Mouse (Mus musculus) limb, embryonic 12.5 days (tissue): ENCODE results near the gene Urb2. TPM values are rescaled to one million over a fixed set of nuclear protein-coding genes. Genes with fewer than 3 reads are reported as not detected.
A peak's percentile ranks its signal among the peaks of the same experiment; 100 is the strongest.

Source experiments
- ATAC-seq: fragments of 200-750 bp; cut with Nextera tagmentation; 2 replicates; pipeline ENCODE4 v1.8.0; 2017; ENCODE audit warnings: low read depth, moderate TSS enrichment; ENCODE audit not compliant: insufficient number of reproducible peaks, insufficient read depth, low FRiP score, low TSS enrichment
- H3K27ac ChIP-seq: fragments of 300-500 bp; sonication (generic); 2 replicates; pipeline ENCODE4 v1.5.1; 2016; ENCODE audit warnings: mild to moderate bottlenecking, moderate library complexity
- H3K27me3 ChIP-seq: fragments of 300-500 bp; sonication (generic); 2 replicates; pipeline ENCODE4 v1.6.1; 2016; ENCODE audit warnings: mild to moderate bottlenecking, moderate library complexity
- H3K36me3 ChIP-seq: fragments of 300-500 bp; sonication (generic); 2 replicates; pipeline ENCODE4 v1.6.1; 2016; ENCODE audit warnings: mild to moderate bottlenecking, moderate library complexity
- H3K4me1 ChIP-seq: fragments of 300-500 bp; sonication (generic); replicated peaks from 2 replicates; pipeline ENCODE4 v1.6.1; 2016
- H3K4me2 ChIP-seq: fragments of 300-500 bp; sonication (generic); 2 replicates; pipeline ENCODE4 v1.6.1; 2016; ENCODE audit warnings: mild to moderate bottlenecking, moderate library complexity
- H3K4me3 ChIP-seq: fragments of 300-500 bp; sonication (generic); replicated peaks from 2 replicates; pipeline ENCODE4 v1.5.1; 2016; ENCODE audit warnings: mild to moderate bottlenecking
- H3K9ac ChIP-seq: fragments of 300-500 bp; sonication (generic); replicated peaks from 2 replicates; pipeline ENCODE4 v1.6.1; 2016; ENCODE audit warnings: mild to moderate bottlenecking, moderate library complexity
- H3K9me3 ChIP-seq: fragments of 300-500 bp; sonication (generic); 2 replicates; pipeline ENCODE4 v1.6.1; 2016; ENCODE audit warnings: mild to moderate bottlenecking, moderate library complexity
- WGBS: fragments of 180-500 bp; shearing (Covaris S2); methylation state at CpG from one replicate; pipeline ENCODE4 v1.1.7; 2016; 5-methylcytosine and 5-hydroxymethylcytosine counted together
- microRNA counts: library from miRNA; unstranded; fragments of <30 nt; microRNA quantifications from one replicate; lab custom pipeline; 2017
- microRNA-seq: library from miRNA; unstranded; fragments of <30 nt; microRNA quantifications from one replicate; pipeline ENCODE4, GENCODE M21; 2017
- polyA plus RNA-seq: library from polyadenylated mRNA; unstranded; fragments of >200 nt; fragmentation: Nextera tagmentation; extraction: Ambion mirVana; gene quantifications from 2 replicates; pipeline ENCODE4 v1.2.1, GENCODE M21; 2016

Urb2 gene
- polyA plus RNA-seq, 1 experiment from 2014 or later: 5.1 TPM

- no peak overlapping the region for H3K9ac ChIP-seq
- H3K27ac ChIP-seq: no peak overlapping the region
- peaks cover 22% of the 10 kb centered on the region for H3K4me1 ChIP-seq
- no peak for ATAC-seq
- peaks cover 3% of the 10 kb centered on the region; the same call in 1 of the 2 replicates for H3K9me3 ChIP-seq
- no peak overlapping the region for H3K4me2 ChIP-seq
- 79% methylated on average over 7 of the region's 7 CpGs for WGBS
- H3K4me3 ChIP-seq: no peak overlapping the region
- no peaks in the 10 kb centered on the region for H3K27me3 ChIP-seq
- no peaks in the 10 kb centered on the region for H3K36me3 ChIP-seq
These were observed 57.7 kb downstream of the Urb2 start for GRCm38 (mm10) chr8:124078969-124079368.

- Histone ChIP-seq H3K9ac (no peak overlapping the region), H3K36me3 (no peaks in the 10 kb centered on the region), H3K27ac (peak overlapping the region; percentile 23; the same call in 1 of the 2 replicates), H3K9me3 (peaks cover 3% of the 10 kb centered on the region; the same call in 1 of the 2 replicates), H3K4me1 (peaks cover 21% of the 10 kb centered on the region), H3K27me3 (no peaks in the 10 kb centered on the region), H3K4me3 (no peak overlapping the region), H3K4me2 (no peak overlapping the region)
- ATAC-seq: no peak
- WGBS: 77% methylated on average over 21 of the region's 21 CpGs
These were observed 59.4 kb downstream of the Urb2 start for GRCm38 (mm10) chr8:124080467-124081326.

GRCm38 (mm10) chr8:124082616-124083015, 61.3 kb downstream of the Urb2 start:
- H3K4me3 ChIP-seq: no peak overlapping the region
- no peak overlapping the region for H3K4me2 ChIP-seq
- ATAC-seq: no peak
- H3K27ac ChIP-seq: no peak overlapping the region
- H3K36me3 ChIP-seq: no peaks in the 10 kb centered on the region
- peaks cover 3% of the 10 kb centered on the region; the same call in 1 of the 2 replicates for H3K9me3 ChIP-seq
- no peak overlapping the region for H3K9ac ChIP-seq
- WGBS: 93% methylated on average over 8 of the region's 8 CpGs
- H3K27me3 ChIP-seq: no peaks in the 10 kb centered on the region
- peaks cover 11% of the 10 kb centered on the region for H3K4me1 ChIP-seq

GRCm38 (mm10) chr8:124083611-124084010, 62.3 kb downstream of the Urb2 start:
- Histone ChIP-seq H3K4me1 (peaks cover 11% of the 10 kb centered on the region), H3K9me3 (peaks cover 3% of the 10 kb centered on the region; the same call in 1 of the 2 replicates), H3K9ac (no peak overlapping the region), H3K27me3 (no peaks in the 10 kb centered on the region), H3K4me3 (no peak overlapping the region), H3K27ac (no peak overlapping the region), H3K4me2 (no peak overlapping the region), H3K36me3 (no peaks in the 10 kb centered on the region)
- WGBS: 75% methylated on average over 7 of the region's 7 CpGs
- ATAC-seq: no peak

- Histone ChIP-seq H3K27ac (no peak overlapping the region), H3K4me3 (no peak overlapping the region), H3K4me1 (peaks cover 4% of the 10 kb centered on the region), H3K9ac (no peak overlapping the region), H3K27me3 (no peaks in the 10 kb centered on the region), H3K36me3 (no peaks in the 10 kb centered on the region), H3K9me3 (peaks cover 3% of the 10 kb centered on the region; the same call in 1 of the 2 replicates), H3K4me2 (no peak overlapping the region)
- WGBS: 71% methylated on average over 4 of the region's 4 CpGs
- no peak for ATAC-seq
These were observed 64.4 kb downstream of the Urb2 start for GRCm38 (mm10) chr8:124085668-124086067.

- Histone ChIP-seq H3K27me3 (no peaks in the 10 kb centered on the region), H3K27ac (no peak overlapping the region; the same call in 1 of the 2 replicates), H3K9ac (no peak overlapping the region), H3K9me3 (no peaks in the 10 kb centered on the region), H3K4me1 (no peaks in the 10 kb centered on the region), H3K36me3 (no peaks in the 10 kb centered on the region), H3K4me3 (no peak overlapping the region), H3K4me2 (no peak overlapping the region)
- WGBS: 52% methylated on average over 11 of the region's 11 CpGs
- no peak for ATAC-seq
These were observed 66.8 kb downstream of the Urb2 start for GRCm38 (mm10) chr8:124088092-124088613.

- H3K9me3 ChIP-seq: no peaks in the 10 kb centered on the region
These were observed 67.7 kb downstream of the Urb2 start for GRCm38 (mm10) chr8:124089016-124089415.

GRCm38 (mm10) chr8:124090473-124090872, 69.2 kb downstream of the Urb2 start:
- Histone ChIP-seq H3K4me2 (no peak overlapping the region), H3K27me3 (no peaks in the 10 kb centered on the region)

More at GRCm38 (mm10) chr8:124089016-124089415, 67.7 kb downstream of the Urb2 start:
- Histone ChIP-seq H3K36me3 (no peaks in the 10 kb centered on the region), H3K27me3 (no peaks in the 10 kb centered on the region), H3K4me2 (no peak overlapping the region), H3K4me1 (no peaks in the 10 kb centered on the region), H3K4me3 (no peak overlapping the region), H3K9ac (no peak overlapping the region), H3K27ac (no peak overlapping the region)
- 83% methylated on average over 5 of the region's 5 CpGs for WGBS
- no peak for ATAC-seq

More at GRCm38 (mm10) chr8:124090473-124090872, 69.2 kb downstream of the Urb2 start:
- H3K4me1 ChIP-seq: no peaks in the 10 kb centered on the region
- no peaks in the 10 kb centered on the region for H3K9me3 ChIP-seq
- ATAC-seq: no peak
- no peak overlapping the region for H3K4me3 ChIP-seq
- H3K9ac ChIP-seq: no peak overlapping the region
- no peak overlapping the region for H3K27ac ChIP-seq
- no peaks in the 10 kb centered on the region for H3K36me3 ChIP-seq
- WGBS: 90% methylated on average over 5 of the region's 5 CpGs

MicroRNAs encoded within 50 kb of the gene (microRNA counts, 519-probe panel; counts per million panel counts)
- microRNA mmu-miR-1967 (lab: Ali Mortazavi, UCI): not detected

Small RNAs within 50 kb of the gene (microRNA-seq; reads per million reads assigned to microRNA genes)
- gene Mir1967: not detected

Other genes with a start within 250 kb of the Urb2 start
- 52.4 and 56.3 TPM in 2 replicates for gene Rab4a, start 215.5 kb upstream of the Urb2 start, polyA plus RNA-seq
- gene Ccsap, start 161.3 kb upstream of the Urb2 start, polyA plus RNA-seq: 7.4 and 8.4 TPM in 2 replicates
- gene Acta1, start 126.8 kb upstream of the Urb2 start, polyA plus RNA-seq: 102 and 120 TPM in 2 replicates
- gene Nup133, start 72.2 kb upstream of the Urb2 start, polyA plus RNA-seq: 50.7 and 56.4 TPM in 2 replicates
- 20.2 and 21.6 TPM in 2 replicates for gene Abcb10, start 38.4 kb upstream of the Urb2 start, polyA plus RNA-seq
- gene Taf5l, start 111 bp upstream of the Urb2 start, polyA plus RNA-seq: 45.7 and 48.9 TPM in 2 replicates
- 56.7 and 64.3 TPM in 2 replicates for gene Galnt2, start 209.9 kb downstream of the Urb2 start, polyA plus RNA-seq